Mouse (Mus musculus) neural tube, embryonic 11.5 days (tissue): ENCODE results near the gene Nup210. TPM values are rescaled to one million over a fixed set of nuclear protein-coding genes. Genes with fewer than 3 reads are reported as not detected.

Source experiments
- ATAC-seq: fragments of 200-750 bp; cut with Nextera tagmentation; 2 replicates; pipeline ENCODE4 v1.8.0; 2017; ENCODE audit warnings: moderate number of reproducible peaks, mild to moderate bottlenecking, moderate TSS enrichment, moderate library complexity; ENCODE audit not compliant: insufficient read depth, low FRiP score, low TSS enrichment
- DNase-seq: peaks from one replicate; pipeline ENCODE4 v3.0.0-alpha.2; 2015; ENCODE audit warnings: low spot score
- H3K27ac ChIP-seq: fragments of 300-500 bp; sonication (generic); 2 replicates; pipeline ENCODE4 v1.5.1; 2014; ENCODE audit warnings: low read depth, mild to moderate bottlenecking, low read length
- H3K27me3 ChIP-seq: fragments of 300-500 bp; sonication (generic); 2 replicates; pipeline ENCODE4 v1.6.1; 2014; ENCODE audit warnings: mild to moderate bottlenecking, low read length, mixed read lengths; ENCODE audit not compliant: control insufficient read depth, insufficient read depth
- H3K36me3 ChIP-seq: fragments of 300-500 bp; sonication (generic); 2 replicates; pipeline ENCODE4 v1.6.1; 2014; ENCODE audit warnings: mild to moderate bottlenecking, low read length, moderate library complexity, mixed read lengths; ENCODE audit not compliant: control insufficient read depth, insufficient read depth
- H3K4me1 ChIP-seq: fragments of 300-500 bp; sonication (generic); 2 replicates; pipeline ENCODE4 v1.6.1; 2014; ENCODE audit warnings: low read length, mixed read lengths; ENCODE audit not compliant: control insufficient read depth, insufficient read depth
- H3K4me2 ChIP-seq: fragments of 300-500 bp; sonication (generic); 2 replicates; pipeline ENCODE4 v1.6.1; 2014; ENCODE audit warnings: low read depth, mild to moderate bottlenecking, moderate library complexity
- H3K4me3 ChIP-seq: fragments of 300-500 bp; sonication (generic); 2 replicates; pipeline ENCODE4 v1.5.1; 2014; ENCODE audit warnings: low read depth, low read length
- H3K9ac ChIP-seq: fragments of 300-500 bp; sonication (generic); 2 replicates; pipeline ENCODE4 v1.6.1; 2014; ENCODE audit warnings: mild to moderate bottlenecking, low read length
- H3K9me3 ChIP-seq: fragments of 300-500 bp; sonication (generic); 2 replicates; pipeline ENCODE4 v1.6.1; 2016; ENCODE audit warnings: low read length; ENCODE audit not compliant: control insufficient read depth
- WGBS: fragments of 180-500 bp; shearing (Covaris S2); extraction: QIAGEN DNeasy Blood & Tissue Kit; methylation state at CpG from one replicate; pipeline ENCODE4 v1.1.7; 2014; 5-methylcytosine and 5-hydroxymethylcytosine counted together
- polyA plus RNA-seq: library from polyadenylated mRNA; unstranded; fragments of >200 nt; fragmentation: Nextera tagmentation; extraction: Ambion mirVana; gene quantifications from 2 replicates; pipeline ENCODE4 v1.2.1, GENCODE M21; 2014

Nup210 gene
- polyA plus RNA-seq, 1 experiment from 2014 or later: 18.3 TPM

- Histone ChIP-seq H3K4me2 (0 out of 2 replicates have a peak overlapping the region, but pooled peaks have one; percentile 16), H3K9me3 (no peaks in the 10 kb centered on the region), H3K27me3 (no peaks in the 10 kb centered on the region), H3K4me1 (peaks cover 17% of the 10 kb centered on the region), H3K36me3 (no peaks in the 10 kb centered on the region), H3K27ac (no peak overlapping the region), H3K9ac (no peak overlapping the region), H3K4me3 (no peak overlapping the region)
- ATAC-seq: no peak
- WGBS: 85% methylated on average over 9 of the region's 9 CpGs
- DNase-seq: no peak
Measured at GRCm38 (mm10) chr6:91159047-91159446, 42.4 kb upstream of the Nup210 start.

GRCm38 (mm10) chr6:91157237-91157570 is 40.6 kb upstream of the Nup210 start:
- H3K4me3 ChIP-seq: peak overlapping the region; percentile 61
- 34% methylated on average over 5 of the region's 6 CpGs for WGBS
- H3K27ac ChIP-seq: no peak overlapping the region
- no peaks in the 10 kb centered on the region for H3K36me3 ChIP-seq
- H3K27me3 ChIP-seq: no peaks in the 10 kb centered on the region
- H3K4me1 ChIP-seq: peaks cover 23% of the 10 kb centered on the region
- no peaks in the 10 kb centered on the region for H3K9me3 ChIP-seq
- DNase-seq (no peak), ATAC-seq (0 out of 2 replicates have a peak, but pooled peaks have one; percentile 0)
- peak overlapping the region; percentile 84 for H3K4me2 ChIP-seq
- H3K9ac ChIP-seq: peak overlapping the region; percentile 76

GRCm38 (mm10) chr6:91156554-91157236 is 40.1 kb upstream of the Nup210 start, which contains the start of gene Hdac11:
Hdac11 (plus strand) TSS chr6:91156665.
- H3K27ac ChIP-seq: peak within 1 kb of the TSS; percentile 53; the same call in 1 of the 2 replicates
- H3K27me3 ChIP-seq: no peaks in the 10 kb centered on the region
- WGBS: 1% methylated on average over 37 of the region's 42 CpGs
- DNase-seq: peak; percentile 94
- H3K9ac ChIP-seq: peak within 1 kb of the TSS; percentile 76
- peak; percentile 97 for ATAC-seq
- peaks cover 23% of the 10 kb centered on the region for H3K4me1 ChIP-seq
- H3K4me2 ChIP-seq: peak within 1 kb of the TSS; percentile 84
- H3K36me3 ChIP-seq: no peaks in the 10 kb centered on the region
- no peaks in the 10 kb centered on the region for H3K9me3 ChIP-seq
- H3K4me3 ChIP-seq: peak within 1 kb of the TSS; percentile 61

- Histone ChIP-seq H3K27ac (peak overlapping the region; percentile 53; the same call in 1 of the 2 replicates), H3K27me3 (no peaks in the 10 kb centered on the region), H3K36me3 (no peaks in the 10 kb centered on the region), H3K4me3 (peak overlapping the region; percentile 61; the same call in 1 of the 2 replicates), H3K4me1 (peaks cover 23% of the 10 kb centered on the region), H3K9me3 (no peaks in the 10 kb centered on the region), H3K4me2 (peak overlapping the region; percentile 84), H3K9ac (peak overlapping the region; percentile 76)
- 18% methylated on average over 4 of the region's 4 CpGs for WGBS
- DNase-seq (no peak), ATAC-seq (no peak; the same call in 1 of the 2 replicates)
Measured at GRCm38 (mm10) chr6:91156062-91156461, 39.4 kb upstream of the Nup210 start.

GRCm38 (mm10) chr6:91155286-91155685 is 38.7 kb upstream of the Nup210 start:
- no peaks in the 10 kb centered on the region for H3K36me3 ChIP-seq
- no peak for DNase-seq

GRCm38 (mm10) chr6:91154685-91155084 is 38.1 kb upstream of the Nup210 start:
- no peak overlapping the region for H3K4me3 ChIP-seq
- H3K27me3 ChIP-seq: no peaks in the 10 kb centered on the region
- WGBS: 57% methylated on average over 4 of the region's 4 CpGs
- H3K27ac ChIP-seq: no peak overlapping the region
- ATAC-seq: no peak
- peaks cover 23% of the 10 kb centered on the region for H3K4me1 ChIP-seq
- no peak for DNase-seq
- H3K4me2 ChIP-seq: no peak overlapping the region
- no peaks in the 10 kb centered on the region for H3K36me3 ChIP-seq
- H3K9me3 ChIP-seq: no peaks in the 10 kb centered on the region
- H3K9ac ChIP-seq: no peak overlapping the region

More at GRCm38 (mm10) chr6:91155286-91155685, 38.7 kb upstream of the Nup210 start:
- Histone ChIP-seq H3K4me3 (no peak overlapping the region), H3K4me2 (no peak overlapping the region), H3K4me1 (peaks cover 23% of the 10 kb centered on the region), H3K9me3 (no peaks in the 10 kb centered on the region), H3K27me3 (no peaks in the 10 kb centered on the region), H3K27ac (no peak overlapping the region), H3K9ac (no peak overlapping the region)
- WGBS: 79% methylated on average over 3 of the region's 3 CpGs
- ATAC-seq: no peak

- Histone ChIP-seq H3K36me3 (no peaks in the 10 kb centered on the region), H3K27me3 (no peaks in the 10 kb centered on the region), H3K27ac (0 out of 2 replicates have a peak overlapping the region, but pooled peaks have one; percentile 8), H3K4me1 (peaks cover 20% of the 10 kb centered on the region), H3K9me3 (no peaks in the 10 kb centered on the region), H3K4me3 (peak overlapping the region; percentile 20), H3K9ac (no peak overlapping the region), H3K4me2 (peak overlapping the region; percentile 38)
- peak; percentile 68 for DNase-seq
- 2% methylated on average over 10 of the region's 10 CpGs for WGBS
- ATAC-seq: 0 out of 2 replicates have a peak, but pooled peaks have one; percentile 42
Measured at GRCm38 (mm10) chr6:91153549-91154064, 37.0 kb upstream of the Nup210 start.

- DNase-seq: no peak
- WGBS: 41% methylated on average over 7 of the region's 7 CpGs
- H3K4me3 ChIP-seq: no peak overlapping the region
Measured at GRCm38 (mm10) chr6:91152892-91153548, 36.4 kb upstream of the Nup210 start.

More at GRCm38 (mm10) chr6:91152892-91153548, 36.4 kb upstream of the Nup210 start:
- Histone ChIP-seq H3K27ac (no peak overlapping the region), H3K9ac (no peak overlapping the region), H3K4me2 (peak overlapping the region; percentile 38; the same call in 1 of the 2 replicates), H3K36me3 (no peaks in the 10 kb centered on the region), H3K9me3 (no peaks in the 10 kb centered on the region), H3K27me3 (no peaks in the 10 kb centered on the region), H3K4me1 (peaks cover 18% of the 10 kb centered on the region)
- no peak for ATAC-seq
